ENCODE assay signal across 9 mouse cellular contexts in genomic region chr9:65283301-65283700, GRCm38 (mm10). TPM values are rescaled to one million over a fixed set of nuclear protein-coding genes. Genes with fewer than 3 reads are reported as not detected.
A peak's percentile ranks its signal among the peaks of the same experiment; 100 is the strongest.
DNase-seq lines count a peak whose midpoint lies in the region; ATAC-seq and TF ChIP-seq lines count a peak whose summit lies in the region.
"Had no signal": no experiment of that assay in that cellular context is flagged by ENCODE, and none has a peak within 500 bp of the region (broad histone marks: within the 10 kb centered on the region; RNA-seq: fewer than 3 reads in every experiment).

No protein-coding gene starts in this region.

- WGBS in limb, embryonic 11.5 days: 3% methylated on average over 3 of the region's 3 CpGs
- 2% methylated on average over 3 of the region's 3 CpGs for WGBS in limb, embryonic 10.5 days
- WGBS in bone marrow, adult 2 months: 3% methylated on average over 3 of the region's 3 CpGs

- ATAC-seq in limb, embryonic 11.5 days (ENCODE audit: insufficient number of reproducible peaks, low FRiP score, low TSS enrichment, low read depth): no peak
- ATAC-seq in megakaryocyte, adult 5-6 weeks (ENCODE audit: poor library complexity, severe bottlenecking): peak; percentile 54; the same call in 1 of the 2 replicates

- H3K27me3 ChIP-seq in limb, embryonic 11.5 days (ENCODE audit: control insufficient read depth, insufficient read depth, low read length): no peaks in the 10 kb centered on the region
- H3K27me3 ChIP-seq in limb, embryonic 10.5 days (ENCODE audit: low read depth, poor library complexity, severe bottlenecking): no peaks in the 10 kb centered on the region

- H3K4me1 ChIP-seq in limb, embryonic 11.5 days (ENCODE audit: control insufficient read depth, insufficient read depth, low read length): no peaks in the 10 kb centered on the region
- H3K4me1 ChIP-seq in limb, embryonic 10.5 days: no peaks in the 10 kb centered on the region
- H3K4me1 ChIP-seq in bone marrow, adult 2 months (ENCODE audit: control insufficient read depth, insufficient read depth, low read length): no peaks in the 10 kb centered on the region

- no peak overlapping the region for H3K9ac ChIP-seq in limb, embryonic 11.5 days (ENCODE audit: low read length)

- no peaks in the 10 kb centered on the region for H3K36me3 ChIP-seq in limb, embryonic 11.5 days (ENCODE audit: control insufficient read depth, insufficient read depth, low read length)
- no peaks in the 10 kb centered on the region for H3K36me3 ChIP-seq in limb, embryonic 10.5 days

- H3K27ac ChIP-seq in limb, embryonic 11.5 days (replicated peaks; ENCODE audit: low read depth, low read length): no peak overlapping the region
- no peak overlapping the region for H3K27ac ChIP-seq in limb, embryonic 10.5 days
- no peak overlapping the region for H3K27ac ChIP-seq in bone marrow, adult 2 months (ENCODE audit: control insufficient read depth, insufficient read depth, low read depth, low read length, poor library complexity)

- H3K4me2 ChIP-seq in limb, embryonic 11.5 days (ENCODE audit: low read depth, severe bottlenecking): no peak overlapping the region

- no peak for TF ChIP-seq POLR2A in bone marrow, adult 2 months (IDR thresholded peaks at IDR 0.05; ENCODE audit: borderline replicate concordance, control insufficient read depth, low read depth, low read length)

- no peaks in the 10 kb centered on the region for H3K9me3 ChIP-seq in limb, embryonic 11.5 days (ENCODE audit: control insufficient read depth, low read length)
- H3K9me3 ChIP-seq in limb, embryonic 10.5 days (replicated peaks): no peaks in the 10 kb centered on the region

- DNase-seq in cerebellum, adult 18-20 months: peak; percentile 33 to 48
- DNase-seq in cerebellum, adult 9-11 months: no peak
- peak; percentile 48 for DNase-seq in limb, embryonic 11.5 days (ENCODE audit: low spot score)
- no peak for DNase-seq in limb, embryonic 10.5 days (ENCODE audit: low spot score)
- peak; percentile 47 for DNase-seq in heart, postnatal 4 days
- no peak for DNase-seq in urinary bladder, postnatal 14 days (ENCODE audit: low spot score)

- no peak overlapping the region for H3K4me3 ChIP-seq in limb, embryonic 11.5 days (ENCODE audit: low read depth, low read length)
- no peak overlapping the region for H3K4me3 ChIP-seq in limb, embryonic 10.5 days
- no peak overlapping the region for H3K4me3 ChIP-seq in bone marrow, adult 2 months (replicated peaks; ENCODE audit: control insufficient read depth, low read depth, low read length)

- peak; percentile 7; the same call in 1 of the 2 replicates for TF ChIP-seq CTCF in bone marrow, adult 2 months (IDR thresholded peaks at IDR 0.05; ENCODE audit: control insufficient read depth, insufficient read depth, low read length)

RNA-seq across cellular contexts. Expression of gene Clpx, which starts 10.8 kb away (rescaled TPM):
- 54.1 and 59.1 TPM in 2 replicates for polyA plus RNA-seq in limb, embryonic 11.5 days (2014; fragmentation: Nextera tagmentation; extraction: Ambion mirVana)
- polyA plus RNA-seq in limb, embryonic 10.5 days (2016; fragmentation: Nextera tagmentation; extraction: Ambion mirVana): 45.5 and 52.7 TPM in 2 replicates
- polyA plus RNA-seq in bone marrow, adult 2 months (2011; ENCODE audit: insufficient read depth, insufficient read length, low replicate concordance, missing spikeins): 7.3 and 19.9 TPM in 2 replicates
- total RNA-seq in heart, postnatal 4 days (2021): 10 to 100 TPM; 50.7 to 53.1 TPM
- total RNA-seq in megakaryocyte, adult 5-6 weeks (2015): 17.6 and 23.2 TPM in 2 replicates
- total RNA-seq in megakaryocyte, adult 5-6 weeks (2017): 38.6 and 41.1 TPM in 2 replicates

RNA-seq across cellular contexts. Expression of gene Cilp, which starts 18.3 kb away (rescaled TPM):
- polyA plus RNA-seq in limb, embryonic 11.5 days (2014; fragmentation: Nextera tagmentation; extraction: Ambion mirVana): 0.11 TPM in 2 replicates
- 0.05 and 0.06 TPM in 2 replicates for polyA plus RNA-seq in limb, embryonic 10.5 days (2016; fragmentation: Nextera tagmentation; extraction: Ambion mirVana)
- 0.40 TPM in 1 of 2 replicates, not detected in the other for polyA plus RNA-seq in bone marrow, adult 2 months (2011; ENCODE audit: insufficient read depth, insufficient read length, low replicate concordance, missing spikeins)
- 1 to 10 TPM; 1.4 to 1.5 TPM for total RNA-seq in heart, postnatal 4 days (2021)
- total RNA-seq in megakaryocyte, adult 5-6 weeks (2015): not detected in 2 replicates
- total RNA-seq in megakaryocyte, adult 5-6 weeks (2017): not detected in 2 replicates
- total RNA-seq: layer of hippocampus, postnatal 36 days had no signal

Comparison
In these comparisons a context has a peak if more than half of its experiments do, and no peak if none do; other contexts are left out.
1. DNase-seq: peak in cerebellum, adult 18-20 months (2 of 2), limb, embryonic 11.5 days (single experiment) and heart, postnatal 4 days (single experiment); none in cerebellum, adult 9-11 months (single experiment), limb, embryonic 10.5 days (single experiment) and urinary bladder, postnatal 14 days (single experiment).